Comparison of ENCODE assay signal across 13 mouse cellular contexts in the genomic region with DNA sequence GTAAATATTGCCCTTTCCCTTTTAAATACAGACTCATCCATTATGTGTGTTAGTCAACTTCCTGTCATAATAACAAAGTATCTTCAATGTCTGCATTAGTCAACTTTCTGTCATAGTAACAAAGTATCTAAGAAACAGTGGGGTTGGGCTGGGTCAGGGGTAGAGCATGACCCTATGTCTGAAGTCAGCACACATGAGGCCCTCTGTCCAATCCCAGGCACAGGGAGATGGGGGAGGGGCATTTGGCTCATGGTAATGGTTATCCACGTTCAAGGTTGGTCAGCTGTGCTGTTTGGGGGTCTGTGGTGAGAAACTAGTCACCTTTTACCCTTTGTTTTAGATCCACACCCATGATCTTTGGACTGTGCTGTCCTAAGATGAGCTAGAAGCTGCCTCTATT. TPM values are rescaled to one million over a fixed set of nuclear protein-coding genes. Genes with fewer than 3 reads are reported as not detected.
DNase-seq lines count a peak whose midpoint lies in the region; ATAC-seq and TF ChIP-seq lines count a peak whose summit lies in the region.
"Had no signal": no experiment of that assay in that cellular context is flagged by ENCODE, and none has a peak within 500 bp of the region (broad histone marks: within the 10 kb centered on the region; RNA-seq: fewer than 3 reads in every experiment).

No protein-coding gene starts in this region.

- no peak for ATAC-seq in kidney, embryonic 15.5 days (replicated peaks; ENCODE audit: low FRiP score)
- ATAC-seq: intestine, embryonic 15.5 days had no signal

- WGBS in kidney, adult 2 months, result 19% methylated on average over 1 of the region's 1 CpGs
- WGBS in kidney, embryonic 15.5 days, result 20% methylated on average over 1 of the region's 1 CpGs

- no peaks in the 10 kb centered on the region for H3K9me3 ChIP-seq in kidney, embryonic 15.5 days (replicated peaks)
- no peaks in the 10 kb centered on the region for H3K9me3 ChIP-seq in MEL (replicated peaks; ENCODE audit: insufficient read depth, low read length)
- H3K9me3 ChIP-seq: embryonic facial prominence, embryonic 10.5 days; heart, embryonic 10.5 days; intestine, embryonic 15.5 days; limb, embryonic 13.5 days had no signal

- no peaks in the 10 kb centered on the region for H3K4me1 ChIP-seq in kidney, adult 2 months (ENCODE audit: control insufficient read depth, insufficient read depth, low read length)
- peaks cover 19% of the 10 kb centered on the region for H3K4me1 ChIP-seq in kidney, embryonic 15.5 days
- peaks cover 25 to 67% of the 10 kb centered on the region in 2 experiments for H3K4me1 ChIP-seq in MEL (ENCODE audit: control insufficient read depth in 1 of 2, insufficient read depth in 2 of 2, low read length in 2 of 2)
- H3K4me1 ChIP-seq: limb, embryonic 13.5 days had no signal

- H3K27ac ChIP-seq in kidney, adult 2 months (ENCODE audit: insufficient read depth, low read depth, low read length), result peak overlapping the region; percentile 57; the same call in 1 of the 2 replicates
- no peak overlapping the region for H3K27ac ChIP-seq in kidney, embryonic 15.5 days
- H3K27ac ChIP-seq in MEL (ENCODE audit: control insufficient read depth, low read depth, low read length), result peak overlapping the region; percentile 13; the same call in 1 of the 2 replicates
- H3K27ac ChIP-seq: embryonic facial prominence, embryonic 10.5 days; intestine, embryonic 15.5 days; limb, embryonic 13.5 days had no signal

- H3K9ac ChIP-seq in kidney, embryonic 15.5 days, result no peak overlapping the region
- H3K9ac ChIP-seq in MEL (ENCODE audit: control insufficient read depth, low read depth, low read length, poor library complexity, severe bottlenecking), result no peak overlapping the region
- H3K9ac ChIP-seq: intestine, embryonic 15.5 days; limb, embryonic 13.5 days had no signal

- TF ChIP-seq RAD21 in MEL (IDR thresholded peaks at IDR 0.05; ENCODE audit: low read depth, low read length), result no peak

- H3K4me2 ChIP-seq in kidney, embryonic 15.5 days, result no peak overlapping the region
- H3K4me2 ChIP-seq: intestine, embryonic 15.5 days; limb, embryonic 13.5 days had no signal

- TF ChIP-seq CTCF in kidney, adult 2 months (conservative IDR thresholded peaks at IDR 0.05; ENCODE audit: insufficient read depth, insufficient read length, low read depth, low read length), result no peak
- no peak for TF ChIP-seq CTCF in MEL (IDR thresholded peaks at IDR 0.05 in 2 of 3, conservative IDR thresholded peaks at IDR 0.05 in 1 of 3; ENCODE audit: control insufficient read depth in 1 of 3, insufficient read depth in 1 of 3, low read depth in 2 of 3, low read length in 3 of 3, poor library complexity in 1 of 3, severe bottlenecking in 1 of 3)

- no peak for TF ChIP-seq POLR2A in kidney, adult 2 months (IDR thresholded peaks at IDR 0.05; ENCODE audit: low read depth, low read length)
- no peak for TF ChIP-seq POLR2A in MEL (IDR thresholded peaks at IDR 0.05; ENCODE audit: control insufficient read depth in 1 of 2, insufficient read depth in 1 of 2, low read depth in 1 of 2, low read length in 2 of 2, poor library complexity in 1 of 2)

- H3K27me3 ChIP-seq in kidney, adult 2 months (replicated peaks; ENCODE audit: control insufficient read depth, insufficient read depth, low read length), result no peaks in the 10 kb centered on the region
- no peaks in the 10 kb centered on the region for H3K27me3 ChIP-seq in kidney, embryonic 15.5 days
- no peaks in the 10 kb centered on the region for H3K27me3 ChIP-seq in MEL (ENCODE audit: control insufficient read depth in 1 of 2, insufficient read depth in 2 of 2, low read length in 2 of 2)
- H3K27me3 ChIP-seq: intestine, embryonic 15.5 days; limb, embryonic 13.5 days had no signal

- H3K36me3 ChIP-seq in kidney, adult 2 months (ENCODE audit: control insufficient read depth, insufficient read depth, low read length), result no peaks in the 10 kb centered on the region
- no peaks in the 10 kb centered on the region for H3K36me3 ChIP-seq in kidney, embryonic 15.5 days
- H3K36me3 ChIP-seq in MEL (ENCODE audit: control insufficient read depth in 1 of 2, insufficient read depth in 2 of 2, low read length in 2 of 2), result peaks cover 0 to 43% of the 10 kb centered on the region in 2 experiments; a peak in 2 of 4 replicates
- H3K36me3 ChIP-seq: embryonic facial prominence, embryonic 10.5 days; heart, embryonic 10.5 days; intestine, embryonic 15.5 days; limb, embryonic 13.5 days had no signal

- DNase-seq in kidney, adult 2 months, result peak; percentile 51
- no peak for DNase-seq in MEL (ENCODE audit: low read depth, low spot score)
- peak; percentile 59 for DNase-seq in kidney, postnatal 10 days
- DNase-seq in lung, postnatal 25 days (ENCODE audit: low spot score), result peak; percentile 40
- DNase-seq in urinary bladder, postnatal 10 days (ENCODE audit: low spot score), result no peak
- DNase-seq in layer of hippocampus, postnatal 14 days (ENCODE audit: low spot score in 2 of 2), result no peak
- DNase-seq: cerebellum, postnatal 10 days; thymus, postnatal 25 days had no signal

- H3K4me3 ChIP-seq in kidney, adult 2 months (ENCODE audit: insufficient read depth, low read depth, low read length), result no peak overlapping the region
- H3K4me3 ChIP-seq in kidney, embryonic 15.5 days (replicated peaks), result no peak overlapping the region
- H3K4me3 ChIP-seq in MEL (ENCODE audit: control insufficient read depth in 1 of 2, insufficient read depth in 1 of 2, low read depth in 2 of 2, low read length in 2 of 2), result no peak overlapping the region
- H3K4me3 ChIP-seq: embryonic facial prominence, embryonic 10.5 days; heart, embryonic 10.5 days; intestine, embryonic 15.5 days; limb, embryonic 13.5 days had no signal

- no peak for TF ChIP-seq EP300 in MEL (IDR thresholded peaks at IDR 0.05; ENCODE audit: low read depth in 1 of 2, low read length in 2 of 2)

- no peaks in the 10 kb centered on the region for H3K79me2 ChIP-seq in MEL (ENCODE audit: control insufficient read depth, insufficient read depth, low read length, poor library complexity)

TF ChIP-seq in MEL, 35 proteins besides CTCF, POLR2A, EP300 and RAD21:
- TF ChIP-seq JUND (IDR thresholded peaks at IDR 0.05; ENCODE audit: low read depth, low read length) (no peak), ELF1 (IDR thresholded peaks at IDR 0.05; ENCODE audit: low read depth, low read length) (no peak), TCF12 (IDR thresholded peaks at IDR 0.05; ENCODE audit: low read depth, low read length) (no peak), HCFC1 (IDR thresholded peaks at IDR 0.05; ENCODE audit: low read depth, low read length) (no peak), TBP (IDR thresholded peaks at IDR 0.05; ENCODE audit: low read depth, low read length) (no peak)

RNA-seq across cellular contexts. Expression of a gene that starts 14.6 kb away (rescaled TPM):
- polyA plus RNA-seq in kidney, adult 2 months (2012; rRNA removed), result 2.7 and 3.0 TPM in 2 replicates
- polyA plus RNA-seq in kidney, embryonic 15.5 days (2015; fragmentation: Nextera tagmentation; extraction: Ambion mirVana), result 1.4 and 1.5 TPM in 2 replicates
- total RNA-seq in MEL (2012; rRNA removed), result 0.27 TPM in 1 of 2 replicates, not detected in the other
- polyA plus RNA-seq in MEL (2012; ENCODE audit: insufficient read depth in 1 of 2, insufficient read length in 2 of 2, low read depth in 1 of 2, low replicate concordance in 2 of 2, missing spikeins in 1 of 2), result 1 to 10 TPM in 1 of 2 experiments, not detected in 1; 1.2 TPM
- 1 to 10 TPM; 4.1 to 5.0 TPM for total RNA-seq in layer of hippocampus, postnatal 14 days (2021)

RNA-seq across cellular contexts. Expression of a gene that starts 32.6 kb away (rescaled TPM):
- polyA plus RNA-seq in kidney, adult 2 months (2012; rRNA removed), result 0.66 and 1.1 TPM in 2 replicates
- 1.9 and 2.0 TPM in 2 replicates for polyA plus RNA-seq in kidney, embryonic 15.5 days (2015; fragmentation: Nextera tagmentation; extraction: Ambion mirVana)
- 2.4 and 3.9 TPM in 2 replicates for total RNA-seq in MEL (2012; rRNA removed)
- 10 to 100 TPM in 1 of 2 experiments, not detected in 1; 11.1 TPM for polyA plus RNA-seq in MEL (2012; ENCODE audit: insufficient read depth in 1 of 2, insufficient read length in 2 of 2, low read depth in 1 of 2, low replicate concordance in 2 of 2, missing spikeins in 1 of 2)
- total RNA-seq in layer of hippocampus, postnatal 14 days (2021), result under 1 TPM; 0.39 to 0.60 TPM

Comparison
In these comparisons a context has a peak if more than half of its experiments do, and no peak if none do; other contexts are left out.
1. DNase-seq: peak in kidney, adult 2 months (single experiment), kidney, postnatal 10 days (single experiment) and lung, postnatal 25 days (single experiment); none in MEL (single experiment), urinary bladder, postnatal 10 days (single experiment) and layer of hippocampus, postnatal 14 days (0 of 2).